Mouse (Mus musculus) heart, postnatal 14 days (tissue): Measurements from ENCODE around the gene Ino80e. TPM values are rescaled to one million over a fixed set of nuclear protein-coding genes. Genes with fewer than 3 reads are reported as not detected.
A peak's percentile ranks its signal among the peaks of the same experiment; 100 is the strongest.

Experiments
- DNase-seq, 2 experiments: peaks; one replicate each; pipeline ENCODE4 v3.0.0; 2021 to 2022
- intact Hi-C: fragments of 180-260 bp; cut with DNase I; formaldehyde crosslinking; loops from one replicate; pipeline ENCODE4 v1.15.1; 2025
- total RNA-seq, 2 experiments: library from RNA; stranded (reverse); gene quantifications; 2 replicates each; pipeline ENCODE4 v1.2.3; 2021

Gene Ino80e
- total RNA-seq, 2 experiments from 2014 or later = 21.2 to 21.4 TPM

GRCm38 (mm10) chr7:126861429-126862130, 597 bp downstream of the Ino80e start, which contains the start of gene Hirip3:
Gene Hirip3, plus strand, starts transcription at chr7:126861972.
- DNase-seq = peak; percentile 93 to 96
- intact Hi-C loops = loop anchor here (5.0 kb wide), 1 partner anchor 36 kb away; no protein-coding TSS in a partner anchor

GRCm38 (mm10) chr7:126860987-126861386, 1.2 kb downstream of the Ino80e start:
- intact Hi-C loops = loop anchor here (5.0 kb wide), 1 partner anchor 36 kb away; no protein-coding TSS in a partner anchor
- no peak for DNase-seq

- no peak for DNase-seq
- intact Hi-C loops = no loop called here
Measured at GRCm38 (mm10) chr7:126856741-126857420, 5.3 kb downstream of the Ino80e start.

- DNase-seq = no peak
- intact Hi-C loops = no loop called here
Measured at GRCm38 (mm10) chr7:126855641-126856040, 6.5 kb downstream of the Ino80e start.

GRCm38 (mm10) chr7:126853454-126853853, 8.7 kb downstream of the Ino80e start:
- intact Hi-C loops = no loop called here
- DNase-seq = no peak

GRCm38 (mm10) chr7:126851192-126851591, 11.0 kb downstream of the Ino80e start:
- intact Hi-C loops = no loop called here

GRCm38 (mm10) chr7:126850161-126850560, 12.0 kb downstream of the Ino80e start:
- no peak for DNase-seq
- intact Hi-C loops = no loop called here

More at GRCm38 (mm10) chr7:126851192-126851591, 11.0 kb downstream of the Ino80e start:
- no peak for DNase-seq

GRCm38 (mm10) chr7:126848794-126849193, 13.4 kb downstream of the Ino80e start:
- DNase-seq = no peak
- intact Hi-C loops = no loop called here

GRCm38 (mm10) chr7:126847421-126848398, 14.5 kb downstream of the Ino80e start:
- intact Hi-C loops = no loop called here
- no peak for DNase-seq

GRCm38 (mm10) chr7:126847116-126847420, 15.1 kb downstream of the Ino80e start, which contains the start of gene Doc2a:
Gene Doc2a, plus strand, starts transcription at chr7:126847416.
- intact Hi-C loops = no loop called here

GRCm38 (mm10) chr7:126845516-126845915, 16.7 kb downstream of the Ino80e start:
- DNase-seq = no peak
- intact Hi-C loops = no loop called here

More at GRCm38 (mm10) chr7:126847116-126847420, 15.1 kb downstream of the Ino80e start, which contains the start of gene Doc2a:
- no peak for DNase-seq

GRCm38 (mm10) chr7:126843276-126843675, 18.9 kb downstream of the Ino80e start:
- intact Hi-C loops = no loop called here
- DNase-seq = no peak

- DNase-seq = no peak
- intact Hi-C loops = loop anchor here (2.0 kb wide), 1 partner anchor 272 kb away; no protein-coding TSS in a partner anchor
Measured at GRCm38 (mm10) chr7:126833294-126833693, 28.9 kb downstream of the Ino80e start.

- intact Hi-C loops = loop anchor here (2.0 kb wide), 1 partner anchor 273 kb away; no protein-coding TSS in a partner anchor
- DNase-seq = peak; percentile 73 to 83
Measured at GRCm38 (mm10) chr7:126832036-126832598, 30.1 kb downstream of the Ino80e start.

- intact Hi-C loops = no loop called here
- no peak for DNase-seq
Measured at GRCm38 (mm10) chr7:126831539-126831938, 30.6 kb downstream of the Ino80e start, which contains the start of gene 4930451I11Rik. Gene 4930451I11Rik, minus strand, starts transcription at chr7:126831639.

- intact Hi-C loops = loop anchor here (5.0 kb wide), 1 partner anchor 121 kb away; the partner anchor contains the start of gene Asphd1
- DNase-seq = no peak
Measured at GRCm38 (mm10) chr7:126825952-126826351, 36.2 kb downstream of the Ino80e start.

- DNase-seq = peak in 1 of 2 experiments; percentile 52
- intact Hi-C loops = loop anchor here (5.0 kb wide), 1 partner anchor 122 kb away; the partner anchor contains the start of gene Asphd1
Measured at GRCm38 (mm10) chr7:126825403-126825802, 36.8 kb downstream of the Ino80e start.

GRCm38 (mm10) chr7:126823940-126824339, 38.2 kb downstream of the Ino80e start:
- DNase-seq = no peak
- intact Hi-C loops = no loop called here

- DNase-seq = no peak
- intact Hi-C loops = no loop called here
Measured at GRCm38 (mm10) chr7:126823202-126823711, 38.9 kb downstream of the Ino80e start.
